Mouse (Mus musculus): ENCODE data around the gene Gja10. TPM values are rescaled to one million over a fixed set of nuclear protein-coding genes. Genes with fewer than 3 reads are reported as not detected.

The Gja10 gene
- polyA plus RNA-seq, 1 experiment from 2014 or later = not detected

DNA sequence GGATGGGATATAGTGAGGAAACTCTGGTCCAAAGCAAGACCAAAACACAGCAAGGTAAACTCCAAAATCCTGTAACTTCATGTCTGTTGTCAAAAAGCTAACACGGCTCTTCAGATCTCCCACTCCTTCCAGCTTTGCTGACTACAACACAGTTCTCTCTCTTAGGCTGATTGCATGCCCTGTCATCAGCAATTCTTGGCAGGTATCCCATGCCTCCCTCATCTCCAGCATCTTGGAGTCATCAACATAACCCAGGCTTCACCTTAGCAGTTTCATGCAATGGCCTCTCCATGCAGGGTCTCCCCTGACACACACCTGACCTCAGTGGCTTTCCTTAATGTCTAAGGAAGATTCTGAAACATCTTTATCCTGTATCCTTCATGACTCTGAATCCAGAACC lies 53.4 kb downstream of the Gja10 start:
- no peak for ATAC-seq (ENCODE audit: insufficient read depth, low FRiP score, low TSS enrichment)
- Histone ChIP-seq H3K4me2 (ENCODE audit: low read depth) (no peak overlapping the region), H3K9me3 (ENCODE audit: control insufficient read depth, low read length) (no peaks in the 10 kb centered on the region)

More for the DNA sequence above, 53.4 kb downstream of the Gja10 start:
- Histone ChIP-seq H3K4me1 (ENCODE audit: control insufficient read depth, insufficient read depth, low read length) (no peaks in the 10 kb centered on the region), H3K36me3 (ENCODE audit: control insufficient read depth, insufficient read depth, low read length) (no peaks in the 10 kb centered on the region), H3K27ac (ENCODE audit: low read depth, low read length) (no peak overlapping the region), H3K4me3 (ENCODE audit: low read depth, low read length) (no peak overlapping the region), H3K9ac (ENCODE audit: low read length) (no peak overlapping the region), H3K27me3 (ENCODE audit: control insufficient read depth, insufficient read depth, low read length) (no peaks in the 10 kb centered on the region)
- DNase-seq (ENCODE audit: low spot score) = no peak
- 95% methylated on average over 1 of the region's 1 CpGs for WGBS

Other genes starting within 250 kb of the Gja10 start
- 55.5 and 62.7 TPM in 2 replicates for gene Casp8ap2, start 12.7 kb upstream of the Gja10 start, polyA plus RNA-seq (2014; fragmentation: Nextera tagmentation; extraction: Ambion mirVana)
- gene Mdn1, start 54.4 kb upstream of the Gja10 start, polyA plus RNA-seq (2014; fragmentation: Nextera tagmentation; extraction: Ambion mirVana) = 17.5 and 18.9 TPM in 2 replicates
- gene Lyrm2, start 197.5 kb upstream of the Gja10 start, polyA plus RNA-seq (2014; fragmentation: Nextera tagmentation; extraction: Ambion mirVana) = 124 and 126 TPM in 2 replicates